Mouse (Mus musculus) cerebellum, adult 2 months (tissue): ENCODE data around the gene Cyfip1. TPM values are rescaled to one million over a fixed set of nuclear protein-coding genes. Genes with fewer than 3 reads are reported as not detected.
"Not testable (repeated sequence)": the region's sequence is repeated elsewhere in the genome, so short reads cannot be mapped to it uniquely, and the experiment has no call there.

Experiments
- DNase-seq, 2 experiments: peaks; one replicate each; pipeline ENCODE4 v3.0.0; 2021
- H3K27ac ChIP-seq: fragments of 200-500 bp; 2 replicates; pipeline ENCODE4 v1.5.1; 2012; ENCODE audit warnings: low read length, control low read depth, inconsistent platforms; ENCODE audit not compliant: insufficient read depth
- H3K27me3 ChIP-seq: fragments of 200-500 bp; 2 replicates; pipeline ENCODE4 v1.6.1; 2012; ENCODE audit warnings: inconsistent platforms, mild to moderate bottlenecking, low read length, moderate library complexity; ENCODE audit not compliant: control insufficient read depth, insufficient read depth
- H3K4me1 ChIP-seq: fragments of 200-500 bp; 2 replicates; pipeline ENCODE4 v1.6.1; 2011; ENCODE audit warnings: low read length; ENCODE audit not compliant: control insufficient read depth, insufficient read depth
- H3K4me3 ChIP-seq: fragments of 200-500 bp; replicated peaks from 2 replicates; pipeline ENCODE3; 2011; ENCODE audit warnings: mild to moderate bottlenecking, low read depth, low read length, control low read depth; ENCODE audit not compliant: insufficient read depth
- CTCF ChIP-seq: fragments of 200-500 bp; IDR thresholded peaks from 2 replicates; pipeline ENCODE4 v1.5.1; 2011; ENCODE audit warnings: low read depth, mild to moderate bottlenecking, control low read depth, low read length, moderate library complexity, borderline replicate concordance; ENCODE audit not compliant: insufficient read depth
- POLR2A ChIP-seq: fragments of 200-500 bp; IDR thresholded peaks from 2 replicates; pipeline ENCODE4 v1.6.1; 2011; ENCODE audit warnings: low read length, control low read depth, borderline replicate concordance; ENCODE audit not compliant: insufficient read depth
- WGBS: fragments of 180-500 bp; shearing (Covaris S2); methylation state at CpG from one replicate; pipeline ENCODE4 v1.1.7; 2018; 5-methylcytosine and 5-hydroxymethylcytosine counted together
- polyA plus RNA-seq: library from polyadenylated mRNA; depleted of rRNA; stranded (reverse); fragments of >200 nt; gene quantifications from 2 replicates; pipeline ENCODE4 v1.2.3, GENCODE M21; 2012

Gene Cyfip1
- polyA plus RNA-seq, 1 experiment, result 48.2 TPM

- H3K27me3 ChIP-seq, result no peaks in the 10 kb centered on the region
- TF ChIP-seq CTCF (no peak), POLR2A (no peak)
- no peak for DNase-seq
- no peak overlapping the region for H3K27ac ChIP-seq
- H3K4me3 ChIP-seq, result no peak overlapping the region
- no peaks in the 10 kb centered on the region for H3K4me1 ChIP-seq
- WGBS, result 97% methylated on average over 5 of the region's 5 CpGs
Measured at GRCm38 (mm10) chr7:55912118-55912517, 70.6 kb downstream of the Cyfip1 start.

GRCm38 (mm10) chr7:55918365-55918764, 76.8 kb downstream of the Cyfip1 start:
- H3K4me1 ChIP-seq, H3K4me3 ChIP-seq, H3K27ac ChIP-seq, H3K27me3 ChIP-seq, DNase-seq: not testable (repeated sequence)
- 98% methylated on average over 11 of the region's 11 CpGs for WGBS

GRCm38 (mm10) chr7:55927262-55927661, 85.7 kb downstream of the Cyfip1 start:
- no peak overlapping the region for H3K27ac ChIP-seq
- no peak overlapping the region for H3K4me3 ChIP-seq
- TF ChIP-seq CTCF (no peak), POLR2A (no peak)
- H3K4me1 ChIP-seq, result no peaks in the 10 kb centered on the region
- H3K27me3 ChIP-seq, result no peaks in the 10 kb centered on the region
- 92% methylated on average over 4 of the region's 4 CpGs for WGBS
- no peak for DNase-seq

- Histone ChIP-seq H3K27ac (no peak overlapping the region), H3K4me3 (no peak overlapping the region), H3K27me3 (no peaks in the 10 kb centered on the region), H3K4me1 (no peaks in the 10 kb centered on the region)
- TF ChIP-seq POLR2A, result no peak
- no peak for TF ChIP-seq CTCF
- no peak for DNase-seq
- WGBS, result 89% methylated on average over 2 of the region's 2 CpGs
Measured at GRCm38 (mm10) chr7:55928649-55929048, 87.1 kb downstream of the Cyfip1 start.

GRCm38 (mm10) chr7:55935025-55935424, 93.5 kb downstream of the Cyfip1 start:
- H3K27ac ChIP-seq, result no peak overlapping the region
- no peaks in the 10 kb centered on the region for H3K27me3 ChIP-seq
- no peak for TF ChIP-seq CTCF
- H3K4me3 ChIP-seq, result no peak overlapping the region
- no peaks in the 10 kb centered on the region for H3K4me1 ChIP-seq
- DNase-seq, result no peak
- 96% methylated on average over 2 of the region's 2 CpGs for WGBS

GRCm38 (mm10) chr7:55938341-55938740, 96.8 kb downstream of the Cyfip1 start:
- no peak for DNase-seq
- no peak overlapping the region for H3K4me3 ChIP-seq
- H3K4me1 ChIP-seq, result no peaks in the 10 kb centered on the region
- TF ChIP-seq POLR2A, result no peak
- TF ChIP-seq CTCF, result no peak
- WGBS, result 90% methylated on average over 4 of the region's 4 CpGs
- H3K27ac ChIP-seq, result no peak overlapping the region
- no peaks in the 10 kb centered on the region for H3K27me3 ChIP-seq

- TF ChIP-seq CTCF (no peak), POLR2A (no peak)
- no peaks in the 10 kb centered on the region for H3K27me3 ChIP-seq
- 96% methylated on average over 2 of the region's 2 CpGs for WGBS
- no peak overlapping the region for H3K4me3 ChIP-seq
- no peak for DNase-seq
- H3K4me1 ChIP-seq, result no peaks in the 10 kb centered on the region; the same call in 1 of the 2 replicates
- no peak overlapping the region for H3K27ac ChIP-seq
Measured at GRCm38 (mm10) chr7:55956054-55956453, 114.5 kb downstream of the Cyfip1 start.

- no peak overlapping the region for H3K4me3 ChIP-seq
- H3K27me3 ChIP-seq, result no peaks in the 10 kb centered on the region
- no peak for DNase-seq
- H3K27ac ChIP-seq, result no peak overlapping the region
- WGBS, result 88% methylated on average over 3 of the region's 3 CpGs
- TF ChIP-seq POLR2A, result no peak
- TF ChIP-seq CTCF, result no peak
- H3K4me1 ChIP-seq, result no peaks in the 10 kb centered on the region; the same call in 1 of the 2 replicates
Measured at GRCm38 (mm10) chr7:55957178-55957577, 115.6 kb downstream of the Cyfip1 start.
